27 mouse cellular contexts compared by ENCODE assay signal in genomic region chr17:46987631-46988030, GRCm38 (mm10).
"Had no signal": no experiment of that assay in that cellular context is flagged by ENCODE, and none has a peak within 500 bp of the region (broad histone marks: within the 10 kb centered on the region; RNA-seq: fewer than 3 reads in every experiment).

No protein-coding gene starts in this region.

- H3K4me2 ChIP-seq: heart, embryonic 13.5 days; heart, embryonic 15.5 days; hindbrain, embryonic 12.5 days; hindbrain, embryonic 14.5 days; intestine, embryonic 15.5 days; limb, embryonic 13.5 days; limb, embryonic 15.5 days; liver, embryonic 12.5 days had no signal

- ATAC-seq: hindbrain, embryonic 16.5 days; inflammation-experienced regulatory T-cells, adult 6 months; intestine, embryonic 15.5 days; intestine, postnatal 0 days; liver, embryonic 12.5 days had no signal

- DNase-seq: gastrocnemius, adult 2 months; gastrocnemius, postnatal 10 days; gastrocnemius, postnatal 25 days; heart, adult 18-20 months; heart, postnatal 14 days; heart, postnatal 4 days; kidney, adult 18-20 months; kidney, adult 8-10 months; kidney, postnatal 10 days; kidney, postnatal 36 days; layer of hippocampus, postnatal 36 days; left cerebral cortex, postnatal 4 days had no signal

- H3K9ac ChIP-seq: heart, embryonic 13.5 days; heart, embryonic 15.5 days; hindbrain, embryonic 12.5 days; hindbrain, embryonic 14.5 days; intestine, embryonic 15.5 days; limb, embryonic 13.5 days; limb, embryonic 15.5 days; liver, embryonic 12.5 days; liver, embryonic 14.5 days had no signal

- H3K27ac ChIP-seq: gastrocnemius, adult 2 months; heart, embryonic 10.5 days; heart, embryonic 13.5 days; heart, embryonic 15.5 days; hindbrain, embryonic 10.5 days; hindbrain, embryonic 12.5 days; hindbrain, embryonic 14.5 days; intestine, embryonic 15.5 days; limb, embryonic 13.5 days; limb, embryonic 15.5 days; liver, embryonic 12.5 days; liver, embryonic 14.5 days had no signal

- H3K4me3 ChIP-seq: gastrocnemius, adult 2 months; heart, embryonic 10.5 days; heart, embryonic 13.5 days; heart, embryonic 15.5 days; hindbrain, embryonic 10.5 days; hindbrain, embryonic 12.5 days; intestine, embryonic 15.5 days; left cerebral cortex, adult 2 months; limb, embryonic 13.5 days; limb, embryonic 15.5 days; liver, embryonic 12.5 days had no signal

- H3K4me1 ChIP-seq: heart, embryonic 10.5 days; heart, embryonic 15.5 days; hindbrain, embryonic 10.5 days; hindbrain, embryonic 12.5 days; intestine, embryonic 15.5 days; limb, embryonic 13.5 days; limb, embryonic 15.5 days had no signal

- H3K27me3 ChIP-seq: heart, embryonic 13.5 days; heart, embryonic 15.5 days; hindbrain, embryonic 12.5 days; intestine, embryonic 15.5 days; limb, embryonic 13.5 days; limb, embryonic 15.5 days; liver, embryonic 12.5 days had no signal

- H3K9me3 ChIP-seq: heart, embryonic 10.5 days; heart, embryonic 13.5 days; heart, embryonic 15.5 days; hindbrain, embryonic 10.5 days; hindbrain, embryonic 12.5 days; intestine, embryonic 15.5 days; limb, embryonic 13.5 days; limb, embryonic 15.5 days; liver, embryonic 12.5 days had no signal
